ENCODE assay signal across 9 mouse cellular contexts in genomic region chr12:87026109-87026870, GRCm38 (mm10). TPM values are rescaled to one million over a fixed set of nuclear protein-coding genes. Genes with fewer than 3 reads are reported as not detected.
DNase-seq lines count a peak whose midpoint lies in the region; ATAC-seq and TF ChIP-seq lines count a peak whose summit lies in the region.
"Had no signal": no experiment of that assay in that cellular context is flagged by ENCODE, and none has a peak within 500 bp of the region (broad histone marks: within the 10 kb centered on the region; RNA-seq: fewer than 3 reads in every experiment).

No protein-coding gene starts in this region.

- peaks cover 27% of the 10 kb centered on the region for H3K27me3 ChIP-seq in liver, postnatal 0 days (ENCODE audit: insufficient read depth, low read length)
- peaks cover 26% of the 10 kb centered on the region for H3K27me3 ChIP-seq in midbrain, embryonic 12.5 days

- H3K9me3 ChIP-seq in liver, postnatal 0 days (ENCODE audit: low read length) = no peaks in the 10 kb centered on the region
- H3K9me3 ChIP-seq in midbrain, embryonic 12.5 days = no peaks in the 10 kb centered on the region

- H3K4me1 ChIP-seq in liver, postnatal 0 days (ENCODE audit: insufficient read depth) = no peaks in the 10 kb centered on the region
- peaks cover 8% of the 10 kb centered on the region for H3K4me1 ChIP-seq in midbrain, embryonic 12.5 days

- TF ChIP-seq CTCF in liver, postnatal 0 days (IDR thresholded peaks at IDR 0.05; ENCODE audit: low read depth) = no peak

- peak; percentile 60 for DNase-seq in liver
- DNase-seq in liver, postnatal 0 days = no peak
- DNase-seq in cerebellum, adult 9-11 months = peak; percentile 91
- DNase-seq in frontal cortex, postnatal 10 days (ENCODE audit: low spot score in 2 of 2) = peak; percentile 31 to 48
- DNase-seq in layer of hippocampus, adult 9-10 months (ENCODE audit: low spot score) = peak; percentile 31
- peak; percentile 56 for DNase-seq in testis, postnatal 10 days (ENCODE audit: low spot score)
- DNase-seq in gastrocnemius, postnatal 25 days = no peak

- H3K36me3 ChIP-seq in liver, postnatal 0 days (replicated peaks; ENCODE audit: insufficient read depth, low read length) = no peaks in the 10 kb centered on the region
- no peaks in the 10 kb centered on the region for H3K36me3 ChIP-seq in midbrain, embryonic 12.5 days

- WGBS in liver, postnatal 0 days (ENCODE audit: insufficient replicate concordance) = 4% methylated on average over 30 of the region's 30 CpGs
- WGBS in midbrain, embryonic 12.5 days = 4% methylated on average over 30 of the region's 30 CpGs

- no peak overlapping the region for H3K27ac ChIP-seq in liver, postnatal 0 days (ENCODE audit: low read depth)
- no peak overlapping the region for H3K27ac ChIP-seq in midbrain, embryonic 12.5 days (replicated peaks)

- TF ChIP-seq EP300 in liver, postnatal 0 days (IDR thresholded peaks at IDR 0.05; ENCODE audit: low read depth) = no peak

- H3K4me3 ChIP-seq in liver, postnatal 0 days (ENCODE audit: low read depth, low read length) = no peak overlapping the region
- H3K4me3 ChIP-seq in midbrain, embryonic 12.5 days = peak overlapping the region; percentile 47
- H3K4me3 ChIP-seq: myocyte had no signal

- no peak for ATAC-seq in liver, postnatal 0 days
- ATAC-seq in midbrain, embryonic 12.5 days (ENCODE audit: low FRiP score, low read depth) = peak; percentile 73

- no peak overlapping the region for H3K4me2 ChIP-seq in liver, postnatal 0 days (ENCODE audit: low read depth, low read length)
- peak overlapping the region; percentile 69 for H3K4me2 ChIP-seq in midbrain, embryonic 12.5 days (replicated peaks)

- no peak overlapping the region for H3K9ac ChIP-seq in liver, postnatal 0 days (replicated peaks)
- peak overlapping the region; percentile 58 for H3K9ac ChIP-seq in midbrain, embryonic 12.5 days (replicated peaks)

RNA-seq across cellular contexts. Expression of gene Tmem63c, which starts 5.2 kb away (rescaled TPM):
- not detected in 2 replicates for polyA plus RNA-seq in liver, postnatal 0 days (2015; fragmentation: Nextera tagmentation; extraction: Ambion mirVana)
- polyA plus RNA-seq in midbrain, embryonic 12.5 days (2016; fragmentation: Nextera tagmentation; extraction: Ambion mirVana) = 1.5 and 1.7 TPM in 2 replicates
- not detected for total RNA-seq in gastrocnemius, postnatal 25 days (2021)
- polyA plus RNA-seq: myocyte had no signal

RNA-seq across cellular contexts. Expression of gene Zdhhc22, which starts 36.1 kb away (rescaled TPM):
- polyA plus RNA-seq in liver, postnatal 0 days (2015; fragmentation: Nextera tagmentation; extraction: Ambion mirVana) = not detected in 2 replicates
- 0.98 and 1.9 TPM in 2 replicates for polyA plus RNA-seq in midbrain, embryonic 12.5 days (2016; fragmentation: Nextera tagmentation; extraction: Ambion mirVana)
- total RNA-seq in gastrocnemius, postnatal 25 days (2021) = not detected

Comparison
In these comparisons a context has a peak if more than half of its experiments do, and no peak if none do; other contexts are left out.
1. DNase-seq: peak in liver (single experiment), cerebellum, adult 9-11 months (single experiment), frontal cortex, postnatal 10 days (2 of 2), layer of hippocampus, adult 9-10 months (single experiment) and testis, postnatal 10 days (single experiment); none in liver, postnatal 0 days (single experiment) and gastrocnemius, postnatal 25 days (single experiment).